Mouse (Mus musculus): ENCODE data around the gene Panx3. TPM values are rescaled to one million over a fixed set of nuclear protein-coding genes. Genes with fewer than 3 reads are reported as not detected.

Panx3 gene
- polyA plus RNA-seq, 1 experiment = not detected

- Histone ChIP-seq H3K27me3 (ENCODE audit: control insufficient read depth) (no peaks in the 10 kb centered on the region), H3K4me3 (replicated peaks) (no peak overlapping the region), H3K36me3 (ENCODE audit: control insufficient read depth) (no peaks in the 10 kb centered on the region), H3K4me1 (ENCODE audit: control insufficient read depth) (no peaks in the 10 kb centered on the region), H3K9me3 (ENCODE audit: control insufficient read depth, low read length) (no peaks in the 10 kb centered on the region)
- no peak for TF ChIP-seq TAL1 (IDR thresholded peaks at IDR 0.05; ENCODE audit: low read length)
- no peak for TF ChIP-seq GATA1 (IDR thresholded peaks at IDR 0.05; ENCODE audit: low read length)
Observed at GRCm38 (mm10) chr9:37625129-37625528, 43.9 kb downstream of the Panx3 start.

- Histone ChIP-seq H3K9me3 (ENCODE audit: control insufficient read depth, low read length) (no peaks in the 10 kb centered on the region), H3K4me3 (replicated peaks) (no peak overlapping the region), H3K27me3 (ENCODE audit: control insufficient read depth) (no peaks in the 10 kb centered on the region), H3K4me1 (ENCODE audit: control insufficient read depth) (no peaks in the 10 kb centered on the region), H3K36me3 (ENCODE audit: control insufficient read depth) (no peaks in the 10 kb centered on the region)
- TF ChIP-seq GATA1 (IDR thresholded peaks at IDR 0.05; ENCODE audit: low read length) = no peak
- no peak for TF ChIP-seq TAL1 (IDR thresholded peaks at IDR 0.05; ENCODE audit: low read length)
Observed at GRCm38 (mm10) chr9:37624502-37624901, 44.5 kb downstream of the Panx3 start.

GRCm38 (mm10) chr9:37623981-37624380 is 45.1 kb downstream of the Panx3 start:
- no peaks in the 10 kb centered on the region for H3K36me3 ChIP-seq (ENCODE audit: control insufficient read depth)
- H3K27me3 ChIP-seq (ENCODE audit: control insufficient read depth) = no peaks in the 10 kb centered on the region
- H3K4me3 ChIP-seq (replicated peaks) = no peak overlapping the region
- no peaks in the 10 kb centered on the region for H3K4me1 ChIP-seq (ENCODE audit: control insufficient read depth)
- TF ChIP-seq TAL1 (IDR thresholded peaks at IDR 0.05; ENCODE audit: low read length) = no peak
- H3K9me3 ChIP-seq (ENCODE audit: control insufficient read depth, low read length) = no peaks in the 10 kb centered on the region

GRCm38 (mm10) chr9:37621290-37621689 is 47.7 kb downstream of the Panx3 start:
- TF ChIP-seq TAL1 (IDR thresholded peaks at IDR 0.05; ENCODE audit: low read length) = no peak
- TF ChIP-seq GATA1 (IDR thresholded peaks at IDR 0.05; ENCODE audit: low read length) = no peak
- H3K4me1 ChIP-seq (ENCODE audit: control insufficient read depth) = no peaks in the 10 kb centered on the region
- H3K4me3 ChIP-seq (replicated peaks) = no peak overlapping the region
- no peaks in the 10 kb centered on the region for H3K36me3 ChIP-seq (ENCODE audit: control insufficient read depth)
- no peaks in the 10 kb centered on the region for H3K27me3 ChIP-seq (ENCODE audit: control insufficient read depth)
- H3K9me3 ChIP-seq (ENCODE audit: control insufficient read depth, low read length) = no peaks in the 10 kb centered on the region

- H3K4me3 ChIP-seq (replicated peaks) = no peak overlapping the region
- H3K27me3 ChIP-seq (ENCODE audit: control insufficient read depth) = no peaks in the 10 kb centered on the region
- H3K36me3 ChIP-seq (ENCODE audit: control insufficient read depth) = no peaks in the 10 kb centered on the region
- TF ChIP-seq TAL1 (IDR thresholded peaks at IDR 0.05; ENCODE audit: low read length) (no peak), GATA1 (IDR thresholded peaks at IDR 0.05; ENCODE audit: low read length) (no peak)
- no peaks in the 10 kb centered on the region for H3K9me3 ChIP-seq (ENCODE audit: control insufficient read depth, low read length)
- H3K4me1 ChIP-seq (ENCODE audit: control insufficient read depth) = peaks cover 17% of the 10 kb centered on the region
Observed at GRCm38 (mm10) chr9:37616770-37617169, 52.3 kb downstream of the Panx3 start.

GRCm38 (mm10) chr9:37615220-37615619 is 53.8 kb downstream of the Panx3 start:
- no peak for TF ChIP-seq GATA1 (IDR thresholded peaks at IDR 0.05; ENCODE audit: low read length)
- no peak for TF ChIP-seq TAL1 (IDR thresholded peaks at IDR 0.05; ENCODE audit: low read length)
- H3K4me3 ChIP-seq (replicated peaks) = no peak overlapping the region
- H3K36me3 ChIP-seq (ENCODE audit: control insufficient read depth) = no peaks in the 10 kb centered on the region
- no peaks in the 10 kb centered on the region for H3K27me3 ChIP-seq (ENCODE audit: control insufficient read depth)
- peaks cover 17% of the 10 kb centered on the region for H3K4me1 ChIP-seq (ENCODE audit: control insufficient read depth)
- no peaks in the 10 kb centered on the region for H3K9me3 ChIP-seq (ENCODE audit: control insufficient read depth, low read length)

GRCm38 (mm10) chr9:37614316-37614715 is 54.7 kb downstream of the Panx3 start:
- Histone ChIP-seq H3K9me3 (ENCODE audit: control insufficient read depth, low read length) (no peaks in the 10 kb centered on the region), H3K27me3 (ENCODE audit: control insufficient read depth) (no peaks in the 10 kb centered on the region), H3K36me3 (ENCODE audit: control insufficient read depth) (no peaks in the 10 kb centered on the region), H3K4me1 (ENCODE audit: control insufficient read depth) (peaks cover 17% of the 10 kb centered on the region), H3K4me3 (replicated peaks) (peak overlapping the region; percentile 86)
- no peak for TF ChIP-seq TAL1 (IDR thresholded peaks at IDR 0.05; ENCODE audit: low read length)
- no peak for TF ChIP-seq GATA1 (IDR thresholded peaks at IDR 0.05; ENCODE audit: low read length)

- H3K36me3 ChIP-seq (ENCODE audit: control insufficient read depth) = no peaks in the 10 kb centered on the region
- H3K9me3 ChIP-seq (ENCODE audit: control insufficient read depth, low read length) = no peaks in the 10 kb centered on the region
- peaks cover 17% of the 10 kb centered on the region for H3K4me1 ChIP-seq (ENCODE audit: control insufficient read depth)
- peak overlapping the region; percentile 86 for H3K4me3 ChIP-seq (replicated peaks)
- no peaks in the 10 kb centered on the region for H3K27me3 ChIP-seq (ENCODE audit: control insufficient read depth)
- TF ChIP-seq TAL1 (IDR thresholded peaks at IDR 0.05; ENCODE audit: low read length) (no peak), GATA1 (IDR thresholded peaks at IDR 0.05; ENCODE audit: low read length) (no peak)
Observed at GRCm38 (mm10) chr9:37613911-37614280, 55.1 kb downstream of the Panx3 start.

GRCm38 (mm10) chr9:37613182-37613910 is 55.7 kb downstream of the Panx3 start, which contains the start of gene Spa17:
Spa17 (minus strand) TSS chr9:37613722.
- peaks cover 17% of the 10 kb centered on the region for H3K4me1 ChIP-seq (ENCODE audit: control insufficient read depth)
- H3K4me3 ChIP-seq (replicated peaks) = peak within 1 kb of the TSS; percentile 86
- no peaks in the 10 kb centered on the region for H3K36me3 ChIP-seq (ENCODE audit: control insufficient read depth)
- H3K9me3 ChIP-seq (ENCODE audit: control insufficient read depth, low read length) = no peaks in the 10 kb centered on the region
- TF ChIP-seq GATA1 (IDR thresholded peaks at IDR 0.05; ENCODE audit: low read length) = no peak
- no peaks in the 10 kb centered on the region for H3K27me3 ChIP-seq (ENCODE audit: control insufficient read depth)

Other genes starting within 250 kb of the Panx3 start
- gene Robo3, start 236.0 kb downstream of the Panx3 start, polyA plus RNA-seq (2012) = 0.05 and 0.08 TPM in 2 replicates
- 0.21 and 0.63 TPM in 2 replicates for gene Msantd2, start 179.9 kb downstream of the Panx3 start, polyA plus RNA-seq (2012)
- not detected in 2 replicates for gene Esam, start 141.2 kb downstream of the Panx3 start, polyA plus RNA-seq (2012)
- not detected in 2 replicates for gene Vsig2, start 130.0 kb downstream of the Panx3 start, polyA plus RNA-seq (2012)
- 2.9 and 4.5 TPM in 2 replicates for gene Nrgn, start 116.3 kb downstream of the Panx3 start, polyA plus RNA-seq (2012)
- 0.05 TPM in 1 of 2 replicates, not detected in the other for gene Siae, start 113.5 kb downstream of the Panx3 start, polyA plus RNA-seq (2012)
- 0.21 TPM in 1 of 2 replicates, not detected in the other for gene Spa17, start 55.5 kb downstream of the Panx3 start, polyA plus RNA-seq (2012)
- 3.2 and 3.4 TPM in 2 replicates for gene Tbrg1, start 11.9 kb downstream of the Panx3 start, polyA plus RNA-seq (2012)
- not detected in 2 replicates for gene Olfr160, start 47.0 kb upstream of the Panx3 start, polyA plus RNA-seq (2012)
- gene Olfr874, start 75.9 kb upstream of the Panx3 start, polyA plus RNA-seq (2012) = 0.04 TPM in 1 of 2 replicates, not detected in the other
- gene Olfr875, start 102.6 kb upstream of the Panx3 start, polyA plus RNA-seq (2012) = not detected in 2 replicates
- gene Olfr876, start 133.8 kb upstream of the Panx3 start, polyA plus RNA-seq (2012) = 0.03 TPM in 1 of 2 replicates, not detected in the other
- gene Olfr877, start 185.0 kb upstream of the Panx3 start, polyA plus RNA-seq (2012) = not detected in 2 replicates
- not detected in 2 replicates for gene Olfr145, start 227.5 kb upstream of the Panx3 start, polyA plus RNA-seq (2012)
- gene Olfr878, start 248.6 kb upstream of the Panx3 start, polyA plus RNA-seq (2012) = not detected in 2 replicates